Mouse (Mus musculus) lung, adult 2 months (tissue): ENCODE results near the gene Pemt.

Experiments used
- CTCF ChIP-seq: fragments of 200-500 bp; IDR thresholded peaks from 2 replicates; pipeline ENCODE4 v1.5.1; 2011; ENCODE audit warnings: mild to moderate bottlenecking, low read length, control low read depth; ENCODE audit not compliant: insufficient read depth
- POLR2A ChIP-seq: fragments of 200-500 bp; IDR thresholded peaks from 2 replicates; pipeline ENCODE4 v1.6.1; 2011; ENCODE audit warnings: low read depth, mild to moderate bottlenecking, control low read depth, low read length, borderline replicate concordance; ENCODE audit errors: extremely low read depth

- TF ChIP-seq POLR2A, result no peak
- TF ChIP-seq CTCF, result no peak
Measured at GRCm38 (mm10) chr11:59932560-59933337, 113.5 kb downstream of the Pemt start.
